Mouse (Mus musculus) gastrocnemius, postnatal 4 days (tissue): ENCODE results near the gene Fcgr3. TPM values are rescaled to one million over a fixed set of nuclear protein-coding genes. Genes with fewer than 3 reads are reported as not detected.
A peak's percentile ranks its signal among the peaks of the same experiment; 100 is the strongest.
"Not testable (repeated sequence)": the region's sequence is repeated elsewhere in the genome, so short reads cannot be mapped to it uniquely, and the experiment has no call there.

Experiments used
- DNase-seq, 2 experiments: peaks; one replicate each; pipeline ENCODE4 v3.0.0; 2021 to 2022; ENCODE audit warnings: low spot score in 2 of 2, mixed read lengths in 2 of 2
- total RNA-seq, 2 experiments: library from RNA; stranded (reverse); gene quantifications; 2 replicates each; pipeline ENCODE4 v1.2.3; 2021

Fcgr3 gene
- total RNA-seq, 2 experiments from 2014 or later: 15.7 to 16.8 TPM

DNA sequence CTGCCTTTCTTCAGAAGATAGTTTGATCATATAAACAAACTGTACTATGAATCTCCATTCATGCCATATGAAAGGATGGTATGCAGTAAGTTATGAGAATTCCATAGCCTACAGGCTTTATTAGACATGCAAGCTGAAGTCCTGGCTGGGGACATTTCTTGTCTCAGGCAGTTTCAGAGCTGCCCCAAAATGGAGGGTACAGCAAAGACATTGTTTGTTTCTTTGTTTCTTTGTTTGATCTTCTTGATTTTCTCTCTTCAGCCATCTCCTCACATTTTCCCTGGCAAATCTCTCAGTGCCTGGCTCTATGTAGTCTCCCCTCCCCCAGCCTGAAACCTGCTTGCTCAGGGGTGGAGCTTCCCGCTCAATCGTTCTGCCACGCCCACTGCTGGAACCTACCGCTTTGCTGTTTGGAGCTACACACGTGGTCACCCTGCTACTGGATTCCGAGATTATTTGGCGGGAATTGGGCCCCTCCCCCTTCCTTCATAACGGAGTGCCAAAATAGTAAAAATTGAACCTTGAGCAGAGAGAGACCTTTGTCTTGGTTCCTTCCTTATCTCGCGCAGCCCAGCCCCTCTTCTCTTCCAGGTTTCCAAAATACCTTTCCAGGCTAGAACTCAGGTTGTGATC, 23.6 kb upstream of the Fcgr3 start:
- DNase-seq: not testable (repeated sequence)

DNA sequence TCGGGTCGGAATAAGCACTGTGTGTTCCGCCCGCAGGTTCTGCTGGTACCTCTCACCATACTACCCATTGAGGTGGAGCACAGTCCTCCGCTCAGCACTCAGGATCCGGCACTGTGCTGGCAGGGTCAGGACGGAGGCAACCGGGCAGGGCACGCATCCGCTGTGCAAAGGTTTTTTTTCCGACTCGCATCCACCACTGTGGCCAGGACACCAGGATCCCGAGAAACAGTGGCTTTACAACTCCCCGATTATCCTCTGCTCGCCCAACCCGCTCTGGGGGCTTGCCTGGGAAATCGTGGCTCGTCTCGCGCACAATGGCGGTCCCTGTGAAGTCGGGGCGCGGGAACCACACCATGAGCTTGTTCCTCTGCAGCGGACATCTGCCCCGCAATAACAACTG, 21.0 kb upstream of the Fcgr3 start:
- DNase-seq: no peak

DNA sequence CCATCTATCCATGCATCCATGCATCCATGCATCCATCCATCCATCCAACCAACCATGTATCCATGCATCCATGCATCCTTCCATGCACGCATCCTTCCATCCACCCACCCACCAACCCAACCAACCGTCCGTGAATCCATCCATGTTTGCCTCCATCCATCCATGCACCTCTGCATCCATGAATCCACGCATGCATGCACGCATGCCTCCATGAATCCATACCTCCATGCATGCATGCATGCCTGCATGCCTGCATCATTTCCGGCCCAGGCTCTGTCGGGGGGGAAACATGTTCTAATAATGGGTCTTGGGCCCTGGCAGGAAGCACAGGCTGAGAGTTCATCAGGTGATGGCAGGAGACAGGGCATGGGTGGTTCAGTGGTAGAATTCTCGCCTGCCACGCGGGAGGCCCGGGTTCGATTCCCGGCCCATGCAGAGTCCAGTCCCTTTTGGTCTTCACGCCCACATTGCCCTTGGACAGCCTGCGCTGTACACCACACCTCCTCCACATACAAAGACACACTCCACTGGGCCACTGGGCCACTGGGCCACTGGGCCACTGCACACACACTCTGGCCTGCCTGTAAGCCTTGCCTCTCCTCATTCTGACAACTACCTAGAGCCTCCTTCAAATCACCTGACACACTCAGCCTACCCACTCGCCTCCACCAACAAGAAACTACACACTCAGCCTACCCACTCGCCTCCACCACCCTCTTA, 16.9 kb upstream of the Fcgr3 start:
- DNase-seq: not testable (repeated sequence)

DNA sequence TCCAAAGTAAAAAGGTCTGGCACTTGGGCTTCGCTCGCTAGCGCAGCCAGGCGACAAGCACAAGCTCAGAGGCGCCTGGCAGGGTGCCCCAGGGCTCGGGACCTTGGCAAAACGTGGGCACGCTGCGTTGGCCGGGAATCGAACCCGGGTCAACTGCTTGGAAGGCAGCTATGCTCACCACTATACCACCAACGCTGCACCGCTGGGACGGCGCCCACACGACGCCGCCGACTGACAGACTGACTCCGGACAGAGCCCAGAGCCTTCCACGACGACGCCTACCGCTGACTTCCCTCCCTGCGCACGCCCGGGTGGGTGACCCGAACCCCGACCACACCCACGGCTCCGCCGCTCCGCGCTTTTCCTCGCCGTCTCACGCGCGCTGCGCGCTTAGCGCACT, 15.1 kb upstream of the Fcgr3 start:
- not testable (repeated sequence) for DNase-seq

DNA sequence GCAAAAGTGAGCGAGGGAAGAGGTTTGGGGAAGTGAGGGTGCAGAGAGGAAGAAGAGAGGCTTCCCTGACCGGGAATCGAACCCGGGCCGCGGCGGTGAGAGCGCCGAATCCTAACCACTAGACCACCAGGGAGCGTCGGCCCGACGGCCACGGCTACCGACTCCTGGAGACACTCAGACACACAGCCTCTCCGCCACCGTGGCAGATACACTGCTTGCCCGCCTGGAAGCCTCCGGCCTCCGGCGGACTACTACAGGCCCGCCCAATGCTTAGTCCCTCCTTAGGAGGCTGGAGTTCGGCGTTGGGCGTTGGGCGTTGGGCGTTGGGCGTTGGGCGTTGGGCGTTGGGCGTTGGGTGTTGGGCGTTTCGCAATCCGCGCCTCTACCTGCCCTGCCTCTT, 14.6 kb upstream of the Fcgr3 start:
- not testable (repeated sequence) for DNase-seq

DNA sequence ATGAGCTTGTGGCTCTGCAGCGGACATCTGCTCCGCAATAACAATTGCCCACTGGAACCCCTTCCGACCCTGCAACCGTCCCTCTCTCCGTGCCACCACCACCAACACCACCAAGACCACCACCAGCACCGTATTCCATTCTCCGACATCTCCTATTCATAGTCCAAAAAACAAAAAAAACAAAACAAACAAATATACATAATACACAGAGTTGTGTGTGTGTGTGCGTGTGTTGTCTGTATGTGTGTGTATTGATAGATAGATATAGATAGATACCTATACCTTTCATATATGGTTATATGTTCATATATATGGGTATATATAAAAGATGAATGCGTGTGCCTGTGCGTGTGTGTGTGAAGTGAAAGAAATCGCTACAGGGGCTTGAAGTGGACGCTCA, 13.7 kb upstream of the Fcgr3 start:
- DNase-seq: not testable (repeated sequence)

- peak in 1 of 2 experiments; percentile 42 for DNase-seq
Measured at GRCm38 (mm10) chr1:171077955-171078354, 13.2 kb upstream of the Fcgr3 start.

DNA sequence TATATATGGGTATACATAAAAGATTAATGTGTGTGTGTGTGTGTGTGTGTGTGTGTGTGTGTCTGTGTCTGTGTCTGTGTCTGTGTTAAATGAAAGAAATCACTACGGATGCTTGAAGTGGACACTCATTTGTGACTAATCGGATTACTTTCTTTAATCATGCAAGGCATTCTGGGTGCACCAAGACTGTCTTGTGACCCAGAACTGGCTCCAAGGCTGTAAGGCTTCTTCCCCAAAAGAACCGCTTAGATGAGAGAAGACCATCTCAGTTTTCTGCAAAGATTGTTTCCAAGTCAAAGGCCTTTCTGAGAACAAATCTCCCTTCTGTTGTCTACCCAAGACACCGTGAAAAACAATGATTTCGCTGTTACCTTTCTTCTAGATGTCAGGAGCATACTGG, 12.5 kb upstream of the Fcgr3 start:
- DNase-seq: not testable (repeated sequence)

GRCm38 (mm10) chr1:171076176-171076575, 11.4 kb upstream of the Fcgr3 start:
- DNase-seq: not testable (repeated sequence)

GRCm38 (mm10) chr1:171074283-171074682, 9.5 kb upstream of the Fcgr3 start:
- not testable (repeated sequence) for DNase-seq

GRCm38 (mm10) chr1:171072217-171072616, 7.5 kb upstream of the Fcgr3 start:
- DNase-seq: not testable (repeated sequence)

DNA sequence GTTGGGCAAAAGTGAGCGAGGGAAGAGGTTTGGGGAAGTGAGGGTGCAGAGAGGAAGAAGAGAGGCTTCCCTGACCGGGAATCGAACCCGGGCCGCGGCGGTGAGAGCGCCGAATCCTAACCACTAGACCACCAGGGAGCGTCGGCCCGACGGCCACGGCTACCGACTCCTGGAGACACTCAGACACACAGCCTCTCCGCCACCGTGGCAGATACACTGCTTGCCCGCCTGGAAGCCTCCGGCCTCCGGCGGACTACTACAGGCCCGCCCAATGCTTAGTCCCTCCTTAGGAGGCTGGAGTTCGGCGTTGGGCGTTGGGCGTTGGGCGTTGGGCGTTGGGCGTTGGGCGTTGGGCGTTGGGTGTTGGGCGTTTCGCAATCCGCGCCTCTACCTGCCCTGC, 7.0 kb upstream of the Fcgr3 start:
- not testable (repeated sequence) for DNase-seq

GRCm38 (mm10) chr1:171070879-171071278, 6.1 kb upstream of the Fcgr3 start:
- not testable (repeated sequence) for DNase-seq

DNA sequence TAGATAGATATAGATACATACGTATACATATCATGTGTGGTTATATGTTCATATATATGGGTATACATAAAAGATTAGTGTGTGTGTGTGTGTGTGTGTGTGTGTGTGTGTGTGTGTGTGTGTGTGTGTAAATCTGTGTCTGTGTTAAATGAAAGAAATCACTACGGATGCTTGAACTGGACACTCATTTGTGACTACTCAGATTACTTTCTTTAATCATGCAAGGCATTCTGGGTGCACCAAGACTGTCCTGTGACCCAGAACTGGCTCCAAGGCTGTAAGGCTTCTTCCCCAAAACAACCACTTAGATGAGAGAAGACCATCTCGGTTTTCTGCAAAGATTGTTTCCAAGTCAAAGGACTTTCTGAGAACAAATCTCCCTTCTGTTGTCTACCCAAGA, 4.8 kb upstream of the Fcgr3 start:
- DNase-seq: peak; percentile 22 to 43

DNA sequence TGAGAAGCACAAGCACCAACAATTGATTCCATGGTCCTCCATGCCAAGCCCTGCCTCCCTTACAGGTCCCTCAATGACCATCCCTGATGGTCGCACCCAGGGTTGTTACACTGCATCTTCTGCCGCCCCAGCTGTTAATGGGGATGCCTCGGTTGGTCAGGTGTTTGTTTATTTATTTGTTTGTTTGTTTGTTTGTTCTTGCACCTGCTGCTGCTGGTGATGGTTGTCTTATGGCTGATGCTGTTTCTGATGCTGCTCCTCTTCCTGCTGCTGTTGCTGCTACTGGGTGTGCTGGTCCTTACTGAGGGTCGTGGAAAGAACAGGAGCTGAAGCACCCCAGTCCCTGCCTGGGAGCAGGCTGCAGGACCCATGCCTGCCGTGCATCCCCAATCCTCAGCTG, 3.2 kb upstream of the Fcgr3 start:
- DNase-seq: not testable (repeated sequence)

DNA sequence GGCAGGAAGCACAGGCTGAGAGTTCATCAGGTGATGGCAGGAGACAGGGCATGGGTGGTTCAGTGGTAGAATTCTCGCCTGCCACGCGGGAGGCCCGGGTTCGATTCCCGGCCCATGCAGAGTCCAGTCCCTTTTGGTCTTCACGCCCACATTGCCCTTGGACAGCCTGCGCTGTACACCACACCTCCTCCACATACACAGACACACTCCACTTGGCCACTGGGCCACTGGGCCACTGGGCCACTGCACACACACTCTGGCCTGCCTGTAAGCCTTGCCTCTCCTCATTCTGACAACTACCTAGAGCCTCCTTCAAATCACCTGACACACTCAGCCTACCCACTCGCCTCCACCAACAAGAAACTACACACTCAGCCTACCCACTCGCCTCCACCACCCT, 1.8 kb upstream of the Fcgr3 start:
- not testable (repeated sequence) for DNase-seq

DNA sequence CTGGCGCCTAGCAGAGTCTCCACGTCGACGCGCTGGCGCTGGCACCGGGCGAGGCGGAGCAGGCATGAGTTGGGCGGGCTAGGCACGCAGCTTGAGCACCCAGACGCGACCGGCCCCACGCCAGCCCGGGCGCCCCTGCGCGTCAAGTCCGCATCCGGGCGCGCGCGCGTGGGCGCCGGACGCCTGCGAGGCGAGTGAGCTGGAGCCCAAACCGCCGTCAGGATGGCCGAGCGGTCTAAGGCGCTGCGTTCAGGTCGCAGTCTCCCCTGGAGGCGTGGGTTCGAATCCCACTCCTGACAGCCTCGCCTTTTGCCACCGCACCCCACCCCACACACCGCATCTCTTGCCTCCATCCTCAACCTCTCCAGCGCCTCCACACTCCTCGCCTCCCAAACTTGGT, 1.0 kb upstream of the Fcgr3 start:
- DNase-seq: peak; percentile 50 to 54

- DNase-seq: peak; percentile 58 to 67
Measured at GRCm38 (mm10) chr1:171065243-171065587, 480 bp upstream of the Fcgr3 start.

DNA sequence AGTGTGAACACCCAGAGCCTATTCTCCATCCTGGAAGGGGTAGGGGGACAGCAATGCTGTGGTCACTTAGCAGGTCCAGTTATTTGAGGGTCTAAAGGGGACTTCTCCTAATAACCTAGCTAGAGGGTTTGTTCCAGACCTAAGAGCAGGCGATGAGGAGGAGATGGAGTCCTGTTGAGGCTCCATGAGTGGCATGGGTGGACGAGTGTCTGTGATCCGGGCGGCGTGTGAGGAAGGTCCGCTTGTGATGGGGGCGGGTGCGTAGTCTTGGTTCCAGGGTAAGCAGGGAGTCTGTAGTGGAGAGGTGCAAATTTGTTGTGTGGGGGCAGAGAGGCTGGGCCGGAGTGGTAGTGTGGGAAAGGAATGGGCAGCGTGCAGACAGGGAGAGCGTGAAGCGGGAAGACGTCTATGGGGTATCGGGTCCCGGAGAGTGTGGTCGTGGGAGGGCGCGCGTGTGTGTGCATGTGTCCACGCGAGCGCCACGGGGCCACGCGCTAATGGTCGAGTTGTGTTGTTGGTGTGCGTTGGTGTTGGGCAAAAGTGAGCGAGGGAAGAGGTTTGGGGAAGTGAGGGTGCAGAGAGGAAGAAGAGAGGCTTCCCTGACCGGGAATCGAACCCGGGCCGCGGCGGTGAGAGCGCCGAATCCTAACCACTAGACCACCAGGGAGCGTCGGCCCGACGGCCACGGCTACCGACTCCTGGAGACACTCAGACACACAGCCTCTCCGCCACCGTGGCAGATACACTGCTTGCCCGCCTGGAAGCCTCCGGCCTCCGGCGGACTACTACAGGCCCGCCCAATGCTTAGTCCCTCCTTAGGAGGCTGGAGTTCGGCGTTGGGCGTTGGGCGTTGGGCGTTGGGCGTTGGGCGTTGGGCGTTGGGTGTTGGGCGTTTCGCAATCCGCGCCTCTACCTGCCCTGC, 905 bp downstream of the Fcgr3 start:
- peak; percentile 58 to 61 for DNase-seq

GRCm38 (mm10) chr1:171061566-171061965, 3.2 kb downstream of the Fcgr3 start:
- no peak for DNase-seq

DNA sequence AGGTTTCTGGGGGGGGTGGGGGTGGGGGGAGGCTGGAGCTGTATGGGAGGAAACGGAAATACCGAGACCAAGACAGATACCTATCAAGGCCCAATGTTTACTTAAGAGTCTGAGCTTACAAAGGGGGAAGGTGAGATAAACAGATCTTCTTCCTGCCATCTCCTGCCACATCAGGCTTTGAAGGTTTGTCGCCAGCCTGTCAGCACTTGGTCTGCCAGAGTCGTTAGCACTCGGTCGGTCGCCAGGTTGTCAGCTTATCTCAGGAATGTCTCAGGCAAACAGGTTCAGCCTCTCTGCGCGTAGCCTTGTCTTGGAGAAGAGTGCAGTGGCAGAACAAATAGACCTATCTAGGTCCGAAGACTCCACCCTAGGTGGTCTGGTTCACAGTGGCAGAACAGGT, 4.3 kb downstream of the Fcgr3 start:
- no peak for DNase-seq

GRCm38 (mm10) chr1:171059203-171059602, 5.5 kb downstream of the Fcgr3 start:
- DNase-seq: no peak
